Mouse (Mus musculus): ENCODE results near the gene Sox5. TPM values are rescaled to one million over a fixed set of nuclear protein-coding genes. Genes with fewer than 3 reads are reported as not detected.

The Sox5 gene
- polyA plus RNA-seq, 2 experiments = 1.6 to 1.7 TPM

GRCm38 (mm10) chr6:144602883-144603282, 178.9 kb downstream of the Sox5 start:
- Histone ChIP-seq H3K4me3 (ENCODE audit: insufficient read depth in 1 of 2, low read depth in 2 of 2, low read length in 2 of 2) (no peak overlapping the region), H3K36me3 (replicated peaks; ENCODE audit: control insufficient read depth, insufficient read depth, low read depth) (no peaks in the 10 kb centered on the region), H3K9ac (replicated peaks) (no peak overlapping the region), H3K27ac (no peak overlapping the region), H3K4me2 (ENCODE audit: low read depth) (no peak overlapping the region), H3K27me3 (ENCODE audit: control insufficient read depth, insufficient read depth, low read length) (no peaks in the 10 kb centered on the region), H3K9me3 (ENCODE audit: control insufficient read depth, low read length) (no peaks in the 10 kb centered on the region), H3K4me1 (replicated peaks; ENCODE audit: control insufficient read depth in 2 of 2, insufficient read depth in 2 of 2, low read length in 1 of 2) (no peaks in the 10 kb centered on the region)
- DNase-seq (ENCODE audit: low read depth in 3 of 3, low spot score in 3 of 3) = no peak
- ATAC-seq (ENCODE audit: insufficient read depth) = no peak
- TF ChIP-seq EP300 (IDR thresholded peaks at IDR 0.05; ENCODE audit: low read depth) (no peak), CTCF (IDR thresholded peaks at IDR 0.05; ENCODE audit: low read depth) (no peak)
- WGBS (ENCODE audit: insufficient replicate concordance) = 65% methylated on average over 4 of the region's 4 CpGs

GRCm38 (mm10) chr6:144600351-144600750, 181.4 kb downstream of the Sox5 start:
- ATAC-seq (ENCODE audit: insufficient read depth) (no peak), DNase-seq (ENCODE audit: low read depth in 3 of 3, low spot score in 3 of 3) (no peak)
- TF ChIP-seq EP300 (IDR thresholded peaks at IDR 0.05; ENCODE audit: low read depth) (no peak), CTCF (IDR thresholded peaks at IDR 0.05; ENCODE audit: low read depth) (no peak)
- Histone ChIP-seq H3K4me1 (replicated peaks; ENCODE audit: control insufficient read depth in 2 of 2, insufficient read depth in 2 of 2, low read length in 1 of 2) (no peaks in the 10 kb centered on the region), H3K27ac (no peak overlapping the region), H3K36me3 (replicated peaks; ENCODE audit: control insufficient read depth, insufficient read depth, low read depth) (no peaks in the 10 kb centered on the region), H3K9ac (replicated peaks) (no peak overlapping the region), H3K4me2 (ENCODE audit: low read depth) (no peak overlapping the region), H3K9me3 (ENCODE audit: control insufficient read depth, low read length) (no peaks in the 10 kb centered on the region), H3K4me3 (ENCODE audit: insufficient read depth in 1 of 2, low read depth in 2 of 2, low read length in 2 of 2) (no peak overlapping the region), H3K27me3 (ENCODE audit: control insufficient read depth, insufficient read depth, low read length) (no peaks in the 10 kb centered on the region)
- 62% methylated on average over 5 of the region's 5 CpGs for WGBS (ENCODE audit: insufficient replicate concordance)

- Histone ChIP-seq H3K9me3 (ENCODE audit: control insufficient read depth, low read length) (no peaks in the 10 kb centered on the region), H3K4me2 (ENCODE audit: low read depth) (no peak overlapping the region)
- DNase-seq (ENCODE audit: low read depth in 3 of 3, low spot score in 3 of 3) = no peak
Observed at GRCm38 (mm10) chr6:144598324-144598973, 183.3 kb downstream of the Sox5 start.

GRCm38 (mm10) chr6:144596536-144597210, 185.1 kb downstream of the Sox5 start:
- H3K27ac ChIP-seq = no peak overlapping the region
- H3K27me3 ChIP-seq (ENCODE audit: control insufficient read depth, insufficient read depth, low read length) = no peaks in the 10 kb centered on the region
- DNase-seq (ENCODE audit: low read depth in 3 of 3, low spot score in 3 of 3) (no peak), ATAC-seq (ENCODE audit: insufficient read depth) (no peak)
- H3K4me3 ChIP-seq (ENCODE audit: insufficient read depth in 1 of 2, low read depth in 2 of 2, low read length in 2 of 2) = no peak overlapping the region
- no peak overlapping the region for H3K4me2 ChIP-seq (ENCODE audit: low read depth)
- H3K4me1 ChIP-seq (replicated peaks; ENCODE audit: control insufficient read depth in 2 of 2, insufficient read depth in 2 of 2, low read length in 1 of 2) = no peaks in the 10 kb centered on the region
- 55% methylated on average over 8 of the region's 8 CpGs for WGBS (ENCODE audit: insufficient replicate concordance)
- H3K9ac ChIP-seq (replicated peaks) = no peak overlapping the region
- no peaks in the 10 kb centered on the region for H3K9me3 ChIP-seq (ENCODE audit: control insufficient read depth, low read length)
- H3K36me3 ChIP-seq (replicated peaks; ENCODE audit: control insufficient read depth, insufficient read depth, low read depth) = no peaks in the 10 kb centered on the region
- TF ChIP-seq EP300 (IDR thresholded peaks at IDR 0.05; ENCODE audit: low read depth) = no peak
- TF ChIP-seq CTCF (IDR thresholded peaks at IDR 0.05; ENCODE audit: low read depth) = no peak

More at GRCm38 (mm10) chr6:144598324-144598973, 183.3 kb downstream of the Sox5 start:
- no peak for ATAC-seq (ENCODE audit: insufficient read depth)
- Histone ChIP-seq H3K4me3 (ENCODE audit: insufficient read depth in 1 of 2, low read depth in 2 of 2, low read length in 2 of 2) (no peak overlapping the region), H3K27me3 (ENCODE audit: control insufficient read depth, insufficient read depth, low read length) (no peaks in the 10 kb centered on the region), H3K27ac (no peak overlapping the region), H3K36me3 (replicated peaks; ENCODE audit: control insufficient read depth, insufficient read depth, low read depth) (no peaks in the 10 kb centered on the region), H3K4me1 (replicated peaks; ENCODE audit: control insufficient read depth in 2 of 2, insufficient read depth in 2 of 2, low read length in 1 of 2) (no peaks in the 10 kb centered on the region), H3K9ac (replicated peaks) (no peak overlapping the region)
- 31% methylated on average over 6 of the region's 6 CpGs for WGBS (ENCODE audit: insufficient replicate concordance)
- TF ChIP-seq EP300 (IDR thresholded peaks at IDR 0.05; ENCODE audit: low read depth) = no peak
- TF ChIP-seq CTCF (IDR thresholded peaks at IDR 0.05; ENCODE audit: low read depth) = no peak

GRCm38 (mm10) chr6:144584854-144585253, 196.9 kb downstream of the Sox5 start:
- TF ChIP-seq CTCF (IDR thresholded peaks at IDR 0.05; ENCODE audit: low read depth) = no peak
- 30% methylated on average over 5 of the region's 5 CpGs for WGBS (ENCODE audit: insufficient replicate concordance)
- Histone ChIP-seq H3K36me3 (replicated peaks; ENCODE audit: control insufficient read depth, insufficient read depth, low read depth) (no peaks in the 10 kb centered on the region), H3K4me1 (replicated peaks; ENCODE audit: control insufficient read depth in 2 of 2, insufficient read depth in 2 of 2, low read length in 1 of 2) (peaks cover 0 to 5% of the 10 kb centered on the region in 2 experiments; a peak in 1 of 4 replicates), H3K4me2 (ENCODE audit: low read depth) (no peak overlapping the region), H3K27ac (no peak overlapping the region), H3K4me3 (ENCODE audit: insufficient read depth in 1 of 2, low read depth in 2 of 2, low read length in 2 of 2) (no peak overlapping the region), H3K9ac (replicated peaks) (no peak overlapping the region), H3K9me3 (ENCODE audit: control insufficient read depth, low read length) (no peaks in the 10 kb centered on the region), H3K27me3 (ENCODE audit: control insufficient read depth, insufficient read depth, low read length) (no peaks in the 10 kb centered on the region)
- ATAC-seq (ENCODE audit: insufficient read depth) = no peak
- no peak for DNase-seq (ENCODE audit: low read depth in 3 of 3, low spot score in 3 of 3)

All from liver, embryonic 14.5 days (tissue).